Mouse (Mus musculus): ENCODE data around the gene Agpat4. TPM values are rescaled to one million over a fixed set of nuclear protein-coding genes. Genes with fewer than 3 reads are reported as not detected.

Gene Agpat4
- polyA plus RNA-seq, 1 experiment from 2014 or later, result 5.8 TPM

GRCm38 (mm10) chr17:12240701-12241100 is 122.2 kb downstream of the Agpat4 start:
- Histone ChIP-seq H3K36me3 (ENCODE audit: control insufficient read depth, insufficient read depth) (peaks cover 53% of the 10 kb centered on the region), H3K4me1 (replicated peaks; ENCODE audit: control insufficient read depth, insufficient read depth, low read length) (no peaks in the 10 kb centered on the region), H3K9me3 (ENCODE audit: control insufficient read depth) (no peaks in the 10 kb centered on the region), H3K27ac (ENCODE audit: low read depth, low read length) (no peak overlapping the region), H3K4me2 (replicated peaks; ENCODE audit: low read depth) (no peak overlapping the region), H3K27me3 (replicated peaks; ENCODE audit: control insufficient read depth, insufficient read depth, low read length) (no peaks in the 10 kb centered on the region), H3K4me3 (ENCODE audit: low read depth, low read length) (no peak overlapping the region), H3K9ac (ENCODE audit: low read depth, low read length) (no peak overlapping the region)
- 89% methylated on average over 3 of the region's 3 CpGs for WGBS
- ATAC-seq, result no peak
- no peak for TF ChIP-seq CTCF (IDR thresholded peaks at IDR 0.05; ENCODE audit: low read depth)

GRCm38 (mm10) chr17:12249783-12250504 is 131.4 kb downstream of the Agpat4 start:
- peaks cover 78% of the 10 kb centered on the region for H3K36me3 ChIP-seq (ENCODE audit: control insufficient read depth, insufficient read depth)
- H3K27me3 ChIP-seq (replicated peaks; ENCODE audit: control insufficient read depth, insufficient read depth, low read length), result no peaks in the 10 kb centered on the region
- WGBS, result 95% methylated on average over 19 of the region's 19 CpGs
- peak; percentile 63 for TF ChIP-seq CTCF (IDR thresholded peaks at IDR 0.05; ENCODE audit: low read depth)
- H3K9me3 ChIP-seq (ENCODE audit: control insufficient read depth), result peaks cover 7% of the 10 kb centered on the region; the same call in 1 of the 2 replicates
- no peaks in the 10 kb centered on the region for H3K4me1 ChIP-seq (replicated peaks; ENCODE audit: control insufficient read depth, insufficient read depth, low read length)
- ATAC-seq, result no peak
- H3K9ac ChIP-seq (ENCODE audit: low read depth, low read length), result no peak overlapping the region
- no peak overlapping the region for H3K27ac ChIP-seq (ENCODE audit: low read depth, low read length)
- no peak overlapping the region for H3K4me3 ChIP-seq (ENCODE audit: low read depth, low read length)
- no peak overlapping the region for H3K4me2 ChIP-seq (replicated peaks; ENCODE audit: low read depth)

- Histone ChIP-seq H3K27me3 (replicated peaks; ENCODE audit: control insufficient read depth, insufficient read depth, low read length) (no peaks in the 10 kb centered on the region), H3K9ac (ENCODE audit: low read depth, low read length) (no peak overlapping the region), H3K27ac (ENCODE audit: low read depth, low read length) (no peak overlapping the region), H3K9me3 (ENCODE audit: control insufficient read depth) (peaks cover 7% of the 10 kb centered on the region; the same call in 1 of the 2 replicates), H3K36me3 (ENCODE audit: control insufficient read depth, insufficient read depth) (peaks cover 78% of the 10 kb centered on the region), H3K4me2 (replicated peaks; ENCODE audit: low read depth) (no peak overlapping the region), H3K4me1 (replicated peaks; ENCODE audit: control insufficient read depth, insufficient read depth, low read length) (no peaks in the 10 kb centered on the region), H3K4me3 (ENCODE audit: low read depth, low read length) (no peak overlapping the region)
- no peak for ATAC-seq
- TF ChIP-seq CTCF (IDR thresholded peaks at IDR 0.05; ENCODE audit: low read depth), result no peak
- 96% methylated on average over 9 of the region's 9 CpGs for WGBS
These were observed 132.1 kb downstream of the Agpat4 start for GRCm38 (mm10) chr17:12250581-12250980.

- TF ChIP-seq CTCF (IDR thresholded peaks at IDR 0.05; ENCODE audit: low read depth), result no peak
- peaks cover 88% of the 10 kb centered on the region for H3K36me3 ChIP-seq (ENCODE audit: control insufficient read depth, insufficient read depth)
- no peak overlapping the region for H3K9ac ChIP-seq (ENCODE audit: low read depth, low read length)
- H3K27ac ChIP-seq (ENCODE audit: low read depth, low read length), result no peak overlapping the region
- 96% methylated on average over 11 of the region's 11 CpGs for WGBS
- no peaks in the 10 kb centered on the region for H3K4me1 ChIP-seq (replicated peaks; ENCODE audit: control insufficient read depth, insufficient read depth, low read length)
- no peak overlapping the region for H3K4me2 ChIP-seq (replicated peaks; ENCODE audit: low read depth)
- H3K27me3 ChIP-seq (replicated peaks; ENCODE audit: control insufficient read depth, insufficient read depth, low read length), result no peaks in the 10 kb centered on the region
- ATAC-seq, result no peak
- H3K4me3 ChIP-seq (ENCODE audit: low read depth, low read length), result no peak overlapping the region
- peaks cover 7% of the 10 kb centered on the region; the same call in 1 of the 2 replicates for H3K9me3 ChIP-seq (ENCODE audit: control insufficient read depth)
These were observed 137.6 kb downstream of the Agpat4 start for GRCm38 (mm10) chr17:12256142-12256541.

- Histone ChIP-seq H3K4me2 (replicated peaks; ENCODE audit: low read depth) (no peak overlapping the region), H3K36me3 (ENCODE audit: control insufficient read depth, insufficient read depth) (peaks cover 81% of the 10 kb centered on the region), H3K4me3 (ENCODE audit: low read depth, low read length) (no peak overlapping the region), H3K27ac (ENCODE audit: low read depth, low read length) (no peak overlapping the region), H3K9ac (ENCODE audit: low read depth, low read length) (no peak overlapping the region), H3K9me3 (ENCODE audit: control insufficient read depth) (no peaks in the 10 kb centered on the region), H3K27me3 (replicated peaks; ENCODE audit: control insufficient read depth, insufficient read depth, low read length) (no peaks in the 10 kb centered on the region), H3K4me1 (replicated peaks; ENCODE audit: control insufficient read depth, insufficient read depth, low read length) (no peaks in the 10 kb centered on the region)
- ATAC-seq, result no peak
- WGBS, result 52% methylated on average over 6 of the region's 6 CpGs
- no peak for TF ChIP-seq CTCF (IDR thresholded peaks at IDR 0.05; ENCODE audit: low read depth)
These were observed 140.0 kb downstream of the Agpat4 start for GRCm38 (mm10) chr17:12258517-12258916.

- H3K4me1 ChIP-seq (replicated peaks; ENCODE audit: control insufficient read depth, insufficient read depth, low read length), result no peaks in the 10 kb centered on the region
- H3K9me3 ChIP-seq (ENCODE audit: control insufficient read depth), result no peaks in the 10 kb centered on the region
- ATAC-seq, result no peak
- no peak overlapping the region for H3K27ac ChIP-seq (ENCODE audit: low read depth, low read length)
- no peaks in the 10 kb centered on the region for H3K27me3 ChIP-seq (replicated peaks; ENCODE audit: control insufficient read depth, insufficient read depth, low read length)
- no peak for TF ChIP-seq CTCF (IDR thresholded peaks at IDR 0.05; ENCODE audit: low read depth)
- H3K4me2 ChIP-seq (replicated peaks; ENCODE audit: low read depth), result no peak overlapping the region
- H3K4me3 ChIP-seq (ENCODE audit: low read depth, low read length), result no peak overlapping the region
- no peak overlapping the region for H3K9ac ChIP-seq (ENCODE audit: low read depth, low read length)
- WGBS, result 83% methylated on average over 8 of the region's 8 CpGs
- H3K36me3 ChIP-seq (ENCODE audit: control insufficient read depth, insufficient read depth), result peaks cover 70% of the 10 kb centered on the region
These were observed 141.5 kb downstream of the Agpat4 start for GRCm38 (mm10) chr17:12259957-12260356.
